Mouse (Mus musculus) bone marrow macrophage, adult 2 months (primary cell): ENCODE measurements around the gene Gm20388.

Source experiments
- CTCF ChIP-seq: IDR thresholded peaks from 2 replicates; pipeline ENCODE4 v1.5.1; 2012; ENCODE audit warnings: low read depth, mild to moderate bottlenecking, low read length, moderate library complexity
- POLR2A ChIP-seq: IDR thresholded peaks from 2 replicates; pipeline ENCODE4 v1.6.1; 2012; ENCODE audit warnings: mild to moderate bottlenecking, low read depth, low read length, borderline replicate concordance

DNA sequence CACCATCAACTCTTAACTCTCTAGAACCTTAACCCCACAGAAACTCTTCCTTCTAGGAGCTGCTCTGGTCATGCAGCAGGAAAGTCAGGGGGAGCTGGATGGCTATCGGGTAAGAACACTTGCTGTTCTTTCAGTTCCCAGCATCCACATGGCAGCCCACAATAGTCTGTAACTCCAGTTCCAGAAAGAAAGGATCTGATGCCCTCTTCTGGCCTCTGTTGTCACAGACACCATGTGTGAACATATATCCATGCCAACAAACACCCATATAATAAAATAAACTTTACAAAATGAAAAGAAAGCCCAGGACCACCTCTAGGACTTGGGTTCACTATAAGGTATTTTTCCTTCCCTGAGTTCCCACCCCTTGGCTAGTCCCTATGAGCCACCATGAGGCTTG, 1711.2 kb downstream of the Gm20388 start:
- TF ChIP-seq CTCF (no peak), POLR2A (no peak)
